Mouse (Mus musculus) G1E (cell line): ENCODE results near the gene Dip2b.

Source experiments
- CTCF ChIP-seq: IDR thresholded peaks from 2 replicates; pipeline ENCODE4 v1.5.1; 2012; ENCODE audit warnings: low read depth, low read length, inconsistent platforms, mixed read lengths
- GATA1 ChIP-seq: IDR thresholded peaks from 2 replicates; pipeline ENCODE4 v1.6.1; 2012; ENCODE audit warnings: borderline replicate concordance, low read length, inconsistent platforms, mixed read lengths

- no peak for TF ChIP-seq CTCF
- TF ChIP-seq GATA1: no peak
Observed at GRCm38 (mm10) chr15:100058143-100058542, 19.7 kb downstream of the Dip2b start.
